Mouse (Mus musculus) forebrain, embryonic 15.5 days (tissue): ENCODE measurements around the gene Syp. TPM values are rescaled to one million over a fixed set of nuclear protein-coding genes. Genes with fewer than 3 reads are reported as not detected.

Experiments
- ATAC-seq: fragments of 200-750 bp; cut with Nextera tagmentation; replicated peaks from 2 replicates; pipeline ENCODE4 v1.8.0; 2017; ENCODE audit warnings: mild to moderate bottlenecking, moderate TSS enrichment, moderate library complexity
- H3K27ac ChIP-seq: fragments of 300-500 bp; sonication (generic); replicated peaks from 2 replicates; pipeline ENCODE4 v1.5.1; 2015; ENCODE audit warnings: mild to moderate bottlenecking, inconsistent platforms
- H3K27me3 ChIP-seq: fragments of 300-500 bp; sonication (generic); 2 replicates; pipeline ENCODE4 v1.6.1; 2015; ENCODE audit warnings: inconsistent platforms
- H3K36me3 ChIP-seq: fragments of 300-500 bp; sonication (generic); 2 replicates; pipeline ENCODE4 v1.6.1; 2015; ENCODE audit warnings: mild to moderate bottlenecking, inconsistent platforms
- H3K4me1 ChIP-seq: fragments of 300-500 bp; sonication (generic); 2 replicates; pipeline ENCODE4 v1.6.1; 2015; ENCODE audit warnings: inconsistent platforms
- H3K4me2 ChIP-seq: fragments of 300-500 bp; sonication (generic); replicated peaks from 2 replicates; pipeline ENCODE4 v1.6.1; 2015; ENCODE audit warnings: mild to moderate bottlenecking, inconsistent platforms
- H3K4me3 ChIP-seq: fragments of 300-500 bp; sonication (generic); 2 replicates; pipeline ENCODE4 v1.5.1; 2015; ENCODE audit warnings: mild to moderate bottlenecking, inconsistent platforms
- H3K9ac ChIP-seq: fragments of 300-500 bp; sonication (generic); replicated peaks from 2 replicates; pipeline ENCODE4 v1.6.1; 2015; ENCODE audit warnings: mild to moderate bottlenecking, inconsistent platforms
- H3K9me3 ChIP-seq: fragments of 300-500 bp; sonication (generic); 2 replicates; pipeline ENCODE4 v1.6.1; 2016; ENCODE audit warnings: inconsistent platforms
- WGBS: fragments of 180-500 bp; shearing (Covaris S2); methylation state at CpG from one replicate; pipeline ENCODE4 v1.1.7; 2015; ENCODE audit warnings: mixed read lengths; 5-methylcytosine and 5-hydroxymethylcytosine counted together
- polyA plus RNA-seq: library from polyadenylated mRNA; unstranded; fragments of >200 nt; fragmentation: Nextera tagmentation; extraction: Ambion mirVana; gene quantifications from 2 replicates; pipeline ENCODE4 v1.2.1, GENCODE M21; 2015

Gene Syp
- polyA plus RNA-seq, 1 experiment from 2014 or later: 120 TPM

DNA sequence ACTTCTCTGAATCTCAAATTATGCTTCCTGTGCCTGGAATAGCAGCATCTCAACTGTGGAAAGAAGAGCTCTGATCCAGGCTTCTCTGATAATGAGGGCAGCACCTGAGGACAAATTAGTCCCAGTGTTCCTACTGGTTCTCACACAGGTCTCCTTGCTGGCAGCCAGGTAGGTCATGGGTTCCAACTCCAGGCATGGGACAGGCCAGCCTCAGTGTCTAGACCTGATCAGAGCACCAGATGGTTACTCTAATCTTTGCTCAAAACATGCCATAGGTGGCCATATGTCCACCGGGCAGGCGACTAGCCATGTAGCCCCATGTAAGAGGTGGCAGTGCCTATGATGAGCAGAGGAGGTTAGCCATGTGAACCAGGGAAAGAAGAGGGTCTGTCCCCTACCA lies 50.0 kb downstream of the Syp start:
- Histone ChIP-seq H3K27ac (no peak overlapping the region), H3K4me3 (no peak overlapping the region), H3K9ac (no peak overlapping the region), H3K4me2 (no peak overlapping the region), H3K4me1 (no peaks in the 10 kb centered on the region), H3K9me3 (no peaks in the 10 kb centered on the region), H3K36me3 (no peaks in the 10 kb centered on the region), H3K27me3 (no peaks in the 10 kb centered on the region)
- ATAC-seq: no peak
- 88% methylated on average over 2 of the region's 2 CpGs for WGBS

DNA sequence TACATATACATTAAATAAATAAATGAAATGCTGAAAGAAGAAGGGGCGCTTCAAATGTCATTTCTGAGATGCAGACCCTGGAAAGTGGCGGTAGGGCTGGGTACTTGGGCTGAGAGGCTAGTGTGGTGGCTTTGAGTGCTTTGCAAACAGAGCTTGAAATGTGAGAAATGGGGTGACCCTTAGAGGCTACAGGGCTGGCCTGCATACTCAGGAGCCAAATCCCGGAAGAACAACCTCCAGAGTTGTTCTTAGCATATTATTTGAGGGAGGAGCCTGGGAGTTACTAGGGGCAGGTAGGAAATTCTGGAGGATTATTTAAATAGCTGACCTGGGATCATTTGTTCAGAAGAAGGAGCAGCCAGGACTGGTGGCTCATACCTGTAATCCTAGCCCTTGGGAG lies 52.2 kb downstream of the Syp start:
- Histone ChIP-seq H3K27me3 (no peaks in the 10 kb centered on the region), H3K36me3 (no peaks in the 10 kb centered on the region), H3K27ac (no peak overlapping the region), H3K9ac (no peak overlapping the region), H3K4me1 (no peaks in the 10 kb centered on the region), H3K4me3 (no peak overlapping the region), H3K9me3 (no peaks in the 10 kb centered on the region), H3K4me2 (no peak overlapping the region)
- 68% methylated on average over 3 of the region's 3 CpGs for WGBS
- no peak for ATAC-seq

- Histone ChIP-seq H3K4me3 (no peak overlapping the region), H3K36me3 (no peaks in the 10 kb centered on the region), H3K9ac (no peak overlapping the region), H3K4me2 (no peak overlapping the region), H3K4me1 (peaks cover 4% of the 10 kb centered on the region; the same call in 1 of the 2 replicates), H3K27me3 (no peaks in the 10 kb centered on the region), H3K27ac (no peak overlapping the region), H3K9me3 (no peaks in the 10 kb centered on the region)
- ATAC-seq: no peak
- 40% methylated on average over 4 of the region's 4 CpGs for WGBS
These were observed 54.6 kb downstream of the Syp start for GRCm38 (mm10) chrX:7692862-7693261.

DNA sequence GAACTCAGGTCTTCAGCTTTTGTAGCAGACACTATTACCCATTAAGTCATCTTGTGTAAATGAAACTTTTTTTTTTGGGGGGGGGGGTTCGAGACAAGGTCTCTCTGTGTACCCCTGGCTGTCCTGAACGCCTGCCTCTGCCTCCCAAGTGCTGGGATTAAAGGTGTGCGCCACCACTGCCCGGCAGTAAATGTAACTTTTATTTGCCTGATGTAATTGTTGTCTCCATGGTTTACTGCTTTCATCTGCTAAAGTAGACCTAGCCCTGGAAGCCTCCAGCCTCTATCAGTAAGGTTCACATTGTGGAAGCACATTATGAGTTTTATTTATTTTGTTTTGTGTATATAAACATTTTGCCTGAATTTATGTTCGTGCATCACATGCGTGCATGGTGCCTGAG lies 58.2 kb downstream of the Syp start:
- 50% methylated on average over 6 of the region's 6 CpGs for WGBS
- Histone ChIP-seq H3K9me3 (no peaks in the 10 kb centered on the region), H3K36me3 (no peaks in the 10 kb centered on the region), H3K9ac (no peak overlapping the region), H3K4me2 (peak overlapping the region; percentile 22), H3K4me3 (peak overlapping the region; percentile 58), H3K27ac (no peak overlapping the region), H3K27me3 (no peaks in the 10 kb centered on the region), H3K4me1 (peaks cover 16% of the 10 kb centered on the region)
- ATAC-seq: no peak; the same call in 1 of the 2 replicates

GRCm38 (mm10) chrX:7696954-7697381 lies 58.7 kb downstream of the Syp start, which contains the start of gene Gpkow:
Gene Gpkow, plus strand, starts transcription at chrX:7697131.
- 18% methylated on average over 33 of the region's 33 CpGs for WGBS
- peak within 1 kb of the TSS; percentile 60; the same call in 1 of the 2 replicates for H3K27ac ChIP-seq
- no peaks in the 10 kb centered on the region for H3K9me3 ChIP-seq
- H3K27me3 ChIP-seq: no peaks in the 10 kb centered on the region
- H3K9ac ChIP-seq: peak within 1 kb of the TSS; percentile 52
- H3K36me3 ChIP-seq: no peaks in the 10 kb centered on the region
- peak within 1 kb of the TSS; percentile 58 for H3K4me3 ChIP-seq
- H3K4me2 ChIP-seq: peak within 1 kb of the TSS; percentile 53
- H3K4me1 ChIP-seq: peaks cover 16% of the 10 kb centered on the region
- ATAC-seq: peak; percentile 97

Other genes starting within 250 kb of the Syp start
- 0.05 and 0.10 TPM in 2 replicates for gene Foxp3, start 64.8 kb upstream of the Syp start, polyA plus RNA-seq
- gene Ppp1r3f, start 64.2 kb upstream of the Syp start, polyA plus RNA-seq: 4.8 and 4.9 TPM in 2 replicates
- 40.5 and 42.4 TPM in 2 replicates for gene Ccdc22, start 33.0 kb upstream of the Syp start, polyA plus RNA-seq
- 0.05 and 0.19 TPM in 2 replicates for gene Cacna1f, start 31.4 kb upstream of the Syp start, polyA plus RNA-seq
- 1.3 and 1.9 TPM in 2 replicates for gene Prickle3, start 18.8 kb downstream of the Syp start, polyA plus RNA-seq
- gene Plp2, start 32.9 kb downstream of the Syp start, polyA plus RNA-seq: 36.8 and 40.0 TPM in 2 replicates
- 0.11 and 0.13 TPM in 2 replicates for gene Magix, start 42.8 kb downstream of the Syp start, polyA plus RNA-seq
- gene Gpkow, start 58.7 kb downstream of the Syp start, polyA plus RNA-seq: 47.4 and 50.2 TPM in 2 replicates
- gene Wdr45, start 75.9 kb downstream of the Syp start, polyA plus RNA-seq: 38.0 and 43.1 TPM in 2 replicates
- 0.84 TPM in 1 of 2 replicates, not detected in the other for gene Gm45208, start 83.8 kb downstream of the Syp start, polyA plus RNA-seq
- gene Praf2, start 90.0 kb downstream of the Syp start, polyA plus RNA-seq: 104 and 107 TPM in 2 replicates
- gene Ccdc120, start 112.4 kb downstream of the Syp start, polyA plus RNA-seq: 55.5 and 63.3 TPM in 2 replicates
- 21.8 and 23.4 TPM in 2 replicates for gene Tfe3, start 124.1 kb downstream of the Syp start, polyA plus RNA-seq
- gene Gripap1, start 151.3 kb downstream of the Syp start, polyA plus RNA-seq: 77.6 and 78.5 TPM in 2 replicates
- gene Kcnd1, start 183.8 kb downstream of the Syp start, polyA plus RNA-seq: 2.8 and 3.1 TPM in 2 replicates
- 53.8 and 55.8 TPM in 2 replicates for gene Otud5, start 202.9 kb downstream of the Syp start, polyA plus RNA-seq
- 16.3 and 17.6 TPM in 2 replicates for gene Pim2, start 239.8 kb downstream of the Syp start, polyA plus RNA-seq
- 44.5 and 45.0 TPM in 2 replicates for gene Slc35a2, start 245.6 kb downstream of the Syp start, polyA plus RNA-seq